Mouse (Mus musculus) adrenal gland, adult 18-20 months (tissue): ENCODE results near the gene Pex26. TPM values are rescaled to one million over a fixed set of nuclear protein-coding genes. Genes with fewer than 3 reads are reported as not detected.

ENCODE experiments used
- DNase-seq, 2 experiments: peaks; one replicate each; pipeline ENCODE4 v3.0.0; 2021 to 2022; ENCODE audit warnings: low spot score in 2 of 2
- long read RNA-seq, 2 experiments: library from polyadenylated mRNA; stranded (forward); transcript quantifications; one replicate each; pipeline ENCODE4 v2.0.0; 2021
- total RNA-seq, 2 experiments: library from RNA; stranded (reverse); gene quantifications; 1 replicate in 1 of 2; 2 replicates in 1 of 2; pipeline ENCODE4 v1.2.3; 2021

The Pex26 gene
- total RNA-seq = 10 to 100 TPM; 11.1 to 11.6 TPM
- long read RNA-seq, experiment 1, full-length matches to known transcripts = 12 of 14 reads
- long read RNA-seq, experiment 1, partial matches to known transcripts = 0 of 14 reads
- long read RNA-seq, experiment 1, other reads (novel, unspliced or antisense) = 2 of 14 reads
- long read RNA-seq, experiment 2, full-length matches to known transcripts = 10 of 17 reads
- long read RNA-seq, experiment 2, partial matches to known transcripts = 1 of 17 reads
- long read RNA-seq, experiment 2, other reads (novel, unspliced or antisense) = 6 of 17 reads

- peak; percentile 88 to 90 for DNase-seq
Observed at GRCm38 (mm10) chr6:121183414-121184173, at the start of gene Pex26. TSS of gene Pex26 (plus strand) at chr6:121183667.

DNA sequence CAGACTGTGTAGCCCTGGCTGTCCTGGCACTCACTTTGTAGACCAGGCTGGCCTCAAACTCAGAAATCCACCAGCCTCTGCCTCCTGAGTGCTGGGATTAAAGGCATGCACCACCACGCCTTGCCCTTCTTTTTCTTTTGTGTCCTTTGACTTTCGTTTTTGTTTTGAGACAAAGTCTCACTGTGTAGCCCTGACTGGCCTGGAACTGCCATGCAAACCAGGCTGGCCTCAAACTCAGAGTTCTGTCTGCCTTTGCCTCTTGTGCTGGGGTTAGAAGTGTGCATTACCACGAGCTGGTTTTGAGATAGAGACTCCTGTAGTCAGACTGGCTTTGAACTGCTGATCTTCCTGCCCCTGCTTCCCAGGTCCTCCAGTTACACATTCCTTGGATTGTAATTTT lies 49.2 kb upstream of the Pex26 start:
- no peak for DNase-seq

DNA sequence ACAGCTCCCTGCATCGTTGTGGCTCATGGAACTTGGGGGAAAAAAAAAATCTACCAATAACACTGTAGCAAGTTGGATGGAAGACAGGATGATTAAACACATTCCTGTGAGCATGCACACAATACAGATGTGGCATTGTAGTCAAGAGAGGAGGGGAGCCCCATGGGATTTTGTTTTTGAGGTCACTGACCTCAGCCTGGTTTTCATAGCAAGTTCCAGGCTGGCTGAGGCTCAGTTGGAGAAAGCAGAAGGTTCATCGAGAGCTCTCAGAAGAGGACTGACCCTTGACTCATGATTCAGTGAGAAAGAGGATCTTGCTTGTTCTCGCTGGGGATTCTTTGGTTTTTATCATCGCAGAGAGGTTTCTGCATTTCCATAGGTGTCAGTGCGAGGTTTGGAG lies 48.6 kb upstream of the Pex26 start:
- no peak for DNase-seq

DNA sequence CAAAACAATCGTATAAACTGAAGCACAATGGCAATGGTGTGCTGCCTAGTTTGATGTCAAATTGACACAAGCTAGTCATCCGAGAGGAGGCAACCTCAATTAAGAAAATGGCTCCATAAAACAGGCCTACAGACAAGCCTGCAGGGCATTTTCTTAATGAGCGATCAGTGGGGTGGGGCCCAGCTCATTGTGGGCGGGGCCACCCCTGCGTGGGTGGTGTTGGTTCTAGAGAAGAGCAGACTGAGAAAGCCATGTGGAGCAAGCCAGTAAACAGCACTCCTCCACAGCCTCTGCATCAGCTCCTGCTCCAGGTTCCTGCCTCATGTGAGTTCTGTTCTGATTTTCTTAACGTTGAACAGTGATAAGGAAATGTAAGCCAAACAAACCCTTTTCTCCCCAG lies 46.2 kb upstream of the Pex26 start:
- no peak for DNase-seq

DNA sequence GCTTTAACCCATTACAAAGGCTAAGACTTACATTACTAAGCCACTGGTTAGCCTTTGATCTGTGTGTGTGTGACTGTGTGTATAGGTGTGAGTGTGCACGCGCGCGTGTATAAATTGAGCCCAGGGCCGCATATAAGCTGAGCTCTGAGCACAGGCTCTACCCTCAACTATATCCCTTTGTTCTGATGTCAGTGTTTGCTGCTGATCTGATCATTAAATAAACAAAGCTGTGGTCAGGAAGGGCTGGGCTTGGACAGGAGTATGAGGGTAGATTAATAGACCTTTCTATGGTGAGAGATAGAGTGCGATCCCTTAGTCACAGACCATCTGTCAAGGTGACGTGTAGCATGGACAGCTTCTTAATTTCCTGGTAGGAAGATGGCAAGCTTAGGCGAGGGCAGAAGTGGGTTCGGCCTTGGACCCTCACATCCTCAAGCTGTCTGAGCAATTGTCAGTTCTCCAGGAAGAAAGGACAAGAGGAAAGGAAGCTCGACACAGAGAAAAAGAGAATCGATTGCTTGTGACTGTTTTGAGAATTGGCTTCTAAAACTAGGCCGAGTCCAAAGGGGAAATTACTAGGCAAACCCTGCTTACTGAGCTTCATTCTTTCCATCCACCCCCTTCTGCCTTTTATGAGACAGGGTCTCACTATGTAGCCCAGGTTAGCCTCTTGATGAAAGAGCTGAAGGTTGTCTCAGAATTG lies 45.0 kb upstream of the Pex26 start:
- DNase-seq = no peak

DNA sequence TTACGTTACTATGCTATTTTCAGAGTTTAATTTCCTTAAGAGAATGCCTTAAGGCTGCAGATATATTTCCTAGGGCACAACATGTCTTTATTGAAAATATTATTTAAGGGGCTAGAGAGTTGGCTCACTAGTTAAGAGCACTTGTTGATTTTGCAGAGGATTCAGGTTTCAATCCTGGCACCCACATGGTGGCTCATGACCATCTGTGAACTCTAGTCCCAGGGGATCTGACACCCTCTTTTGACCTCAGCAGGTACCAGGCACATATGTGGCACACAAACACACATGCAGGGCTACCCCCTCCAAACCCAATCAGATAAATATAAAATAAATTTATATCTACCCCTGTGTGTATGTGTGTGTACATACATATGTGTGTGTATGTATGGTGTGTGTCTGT lies 44.2 kb upstream of the Pex26 start:
- DNase-seq = no peak

- DNase-seq = no peak
Observed at GRCm38 (mm10) chr6:121142298-121142697, 41.2 kb upstream of the Pex26 start.

DNA sequence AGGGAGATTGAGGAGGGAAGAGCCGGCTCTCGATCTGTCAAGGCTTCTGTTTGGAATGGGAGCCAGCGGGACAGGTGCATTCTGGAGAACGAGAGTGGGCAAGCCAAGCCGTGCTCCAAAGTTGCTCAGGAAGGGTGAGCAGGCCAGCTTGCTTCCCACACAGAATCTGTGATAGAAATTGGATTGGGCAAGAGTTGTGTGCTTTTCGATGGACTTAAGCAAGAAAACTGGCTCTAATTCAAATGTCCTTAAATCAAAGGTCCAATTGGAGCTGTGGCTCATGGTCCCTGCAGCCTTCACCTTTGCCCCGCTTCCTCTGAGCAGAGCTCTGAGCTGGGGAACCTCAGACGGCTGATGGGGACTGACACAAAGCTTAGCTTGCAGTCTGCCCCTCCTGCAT lies 40.0 kb upstream of the Pex26 start:
- peak; percentile 47 to 56 for DNase-seq

GRCm38 (mm10) chr6:121144066-121144465 lies 39.4 kb upstream of the Pex26 start:
- peak; percentile 63 to 66 for DNase-seq

DNA sequence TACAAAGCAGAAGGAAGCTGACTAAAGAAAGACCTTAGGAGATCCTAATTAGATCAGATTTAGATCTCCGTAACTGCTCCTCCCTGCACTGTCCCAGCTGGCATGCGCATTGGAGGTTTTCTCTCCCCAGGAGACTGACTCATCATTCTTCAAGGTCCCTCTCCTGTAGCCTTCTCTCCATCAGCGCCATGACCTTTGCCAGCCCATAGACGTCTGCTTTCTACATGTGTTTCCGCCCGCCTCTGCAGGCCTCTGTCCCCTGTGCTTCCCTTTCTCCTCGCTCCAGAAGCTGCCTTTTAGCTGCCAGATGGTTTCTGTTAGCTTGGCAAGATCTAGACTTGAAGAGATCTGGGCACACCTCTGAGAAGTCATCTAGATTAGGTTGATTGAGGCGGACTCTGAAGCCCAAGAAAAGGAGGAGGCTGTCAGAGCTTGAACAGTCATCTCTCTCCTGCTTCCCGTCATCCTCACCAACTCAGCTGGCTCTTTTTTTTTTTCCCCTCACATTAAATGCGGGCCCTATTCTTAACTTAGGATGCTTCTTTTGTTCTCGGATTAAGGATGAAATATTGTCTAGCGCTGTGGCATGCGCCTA lies 38.4 kb upstream of the Pex26 start:
- DNase-seq = peak; percentile 37 to 58

DNA sequence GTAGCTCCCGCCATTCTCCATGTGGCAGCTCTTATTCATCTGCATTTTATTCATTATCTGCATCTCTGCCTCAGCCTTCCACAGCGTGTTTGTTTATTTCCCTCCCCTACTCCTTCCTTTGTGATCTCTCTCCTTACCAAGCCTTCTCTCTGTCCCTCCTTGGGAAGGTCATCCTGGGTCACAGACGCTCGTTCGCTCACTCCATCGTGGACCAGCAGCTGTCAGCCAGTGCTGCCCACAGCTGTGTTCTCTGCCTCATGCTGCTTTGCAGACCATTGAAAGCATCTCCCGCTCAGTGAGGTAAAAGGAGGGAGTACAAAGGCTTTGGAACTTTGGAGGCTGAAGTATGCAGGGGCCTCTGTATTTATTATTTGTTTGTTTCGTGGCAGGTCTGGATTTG lies 37.6 kb upstream of the Pex26 start:
- DNase-seq = no peak

GRCm38 (mm10) chr6:121146798-121147197 lies 36.7 kb upstream of the Pex26 start:
- no peak for DNase-seq

GRCm38 (mm10) chr6:121148360-121148759 lies 35.1 kb upstream of the Pex26 start:
- no peak for DNase-seq

- DNase-seq = no peak
Observed at GRCm38 (mm10) chr6:121149420-121149819, 34.0 kb upstream of the Pex26 start.

- DNase-seq = no peak
Observed at GRCm38 (mm10) chr6:121150126-121150525, 33.3 kb upstream of the Pex26 start.

GRCm38 (mm10) chr6:121151732-121152131 lies 31.7 kb upstream of the Pex26 start:
- peak; percentile 64 to 74 for DNase-seq

DNA sequence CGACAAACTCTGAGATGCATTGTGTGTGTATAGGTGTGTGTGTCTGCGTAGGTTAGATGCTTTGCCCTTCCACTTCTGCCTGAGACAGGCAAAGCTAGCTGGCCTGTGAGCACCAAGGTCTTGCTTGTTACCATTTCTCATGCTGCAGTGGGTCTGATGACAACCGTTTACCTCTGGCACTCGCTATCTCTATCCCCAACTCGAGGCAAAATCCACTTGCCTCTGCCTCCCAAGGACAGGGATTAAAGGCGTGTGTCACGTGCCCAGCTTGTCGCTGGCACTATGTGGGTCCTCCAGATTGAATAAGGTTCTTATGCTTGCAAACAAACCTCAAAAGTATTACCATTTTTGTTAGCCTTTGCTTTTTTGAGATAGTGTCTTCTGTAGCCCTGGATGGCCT lies 30.3 kb upstream of the Pex26 start:
- DNase-seq = no peak

DNA sequence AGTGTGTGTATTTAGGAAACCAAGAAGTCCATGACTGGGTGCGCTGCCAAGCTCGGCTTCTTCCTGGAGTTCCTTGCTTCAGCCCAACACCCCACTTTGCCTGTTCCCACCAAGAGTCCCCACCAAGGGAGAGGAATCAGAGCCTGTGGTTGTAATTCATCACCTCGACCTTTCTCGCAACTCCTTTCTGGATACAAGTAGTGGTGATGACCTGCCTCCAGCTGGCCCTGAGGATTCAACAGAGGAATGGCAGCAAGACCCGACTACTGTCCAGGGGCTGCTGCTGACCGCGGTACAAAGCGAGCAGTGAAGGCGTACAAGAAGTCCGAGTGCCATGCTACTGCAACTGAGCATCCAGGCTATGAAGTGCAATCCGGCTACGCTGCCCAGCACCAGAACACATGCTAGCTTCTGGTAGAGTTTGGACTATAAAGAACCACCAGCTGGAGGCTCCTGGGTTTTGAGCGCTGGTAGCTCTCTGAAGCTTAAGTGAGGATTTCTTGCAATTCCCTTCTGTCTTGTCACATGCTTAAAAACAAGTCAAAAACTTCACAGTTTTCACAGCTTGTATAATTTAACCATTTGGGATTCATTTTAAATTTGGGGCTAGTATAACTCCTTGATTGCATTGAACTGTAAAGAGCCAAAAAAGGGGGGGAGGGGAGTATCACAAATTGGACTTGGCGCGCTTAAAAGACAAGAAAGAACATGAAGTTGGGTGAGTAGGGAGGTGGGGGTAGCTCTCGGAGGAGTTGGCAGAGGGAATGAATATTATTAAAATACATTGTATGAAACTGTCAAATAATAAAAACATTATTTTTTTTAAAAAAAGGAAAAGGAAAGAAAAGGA lies 28.8 kb upstream of the Pex26 start:
- no peak for DNase-seq

GRCm38 (mm10) chr6:121156030-121156429 lies 27.4 kb upstream of the Pex26 start:
- peak in 1 of 2 experiments; percentile 36 for DNase-seq

GRCm38 (mm10) chr6:121159616-121160015 lies 23.9 kb upstream of the Pex26 start:
- no peak for DNase-seq

- DNase-seq = no peak
Observed at GRCm38 (mm10) chr6:121160126-121160525, 23.3 kb upstream of the Pex26 start.
